Mouse (Mus musculus): ENCODE results near the gene Csta1. TPM values are rescaled to one million over a fixed set of nuclear protein-coding genes. Genes with fewer than 3 reads are reported as not detected.
"Not testable (repeated sequence)": the region's sequence is repeated elsewhere in the genome, so short reads cannot be mapped to it uniquely, and the experiment has no call there.

The Csta1 gene
- polyA plus RNA-seq (2015; fragmentation: Nextera tagmentation; extraction: Ambion mirVana): 0.06 TPM in 1 of 2 replicates, not detected in the other

GRCm38 (mm10) chr16:36131141-36131540 lies at the start of gene Csta1:
TSS of gene Csta1 (minus strand) at chr16:36131241.
- H3K27me3 ChIP-seq: no peaks in the 10 kb centered on the region
- H3K4me1 ChIP-seq (replicated peaks): no peaks in the 10 kb centered on the region
- H3K27ac ChIP-seq: no peak within 1 kb of the TSS
- no peak within 1 kb of the TSS for H3K4me2 ChIP-seq
- ATAC-seq (ENCODE audit: low FRiP score): no peak
- WGBS: 81% methylated on average over 1 of the region's 1 CpGs
- no peak within 1 kb of the TSS for H3K4me3 ChIP-seq
- H3K36me3 ChIP-seq: no peaks in the 10 kb centered on the region
- no peak within 1 kb of the TSS for H3K9ac ChIP-seq
- H3K9me3 ChIP-seq: no peaks in the 10 kb centered on the region

GRCm38 (mm10) chr16:36179910-36180309 lies 48.9 kb upstream of the Csta1 start:
- Histone ChIP-seq H3K9me3 (no peaks in the 10 kb centered on the region), H3K36me3 (no peaks in the 10 kb centered on the region), H3K9ac (no peak overlapping the region), H3K4me1 (replicated peaks) (no peaks in the 10 kb centered on the region), H3K4me2 (no peak overlapping the region), H3K4me3 (no peak overlapping the region), H3K27me3 (no peaks in the 10 kb centered on the region), H3K27ac (no peak overlapping the region)
- no peak for ATAC-seq (ENCODE audit: low FRiP score)
- WGBS: 90% methylated on average over 2 of the region's 2 CpGs

GRCm38 (mm10) chr16:36176108-36176507 lies 45.1 kb upstream of the Csta1 start:
- H3K4me1 ChIP-seq (replicated peaks): no peaks in the 10 kb centered on the region
- no peak overlapping the region for H3K4me2 ChIP-seq
- no peaks in the 10 kb centered on the region for H3K27me3 ChIP-seq
- no peak overlapping the region for H3K27ac ChIP-seq
- no peak overlapping the region for H3K4me3 ChIP-seq
- no peaks in the 10 kb centered on the region for H3K9me3 ChIP-seq
- no peak overlapping the region for H3K9ac ChIP-seq
- no peaks in the 10 kb centered on the region for H3K36me3 ChIP-seq
- ATAC-seq (ENCODE audit: low FRiP score): no peak

- not testable (repeated sequence) for ATAC-seq (ENCODE audit: low FRiP score); H3K27me3 ChIP-seq
- WGBS: 80% methylated on average over 10 of the region's 10 CpGs
These were observed 36.8 kb upstream of the Csta1 start for GRCm38 (mm10) chr16:36167841-36168240.

GRCm38 (mm10) chr16:36156402-36156975 lies 25.4 kb upstream of the Csta1 start, which contains the start of gene Stfa2l1:
TSS of gene Stfa2l1 (plus strand) at chr16:36156811.
- no peak for ATAC-seq (ENCODE audit: low FRiP score)
- Histone ChIP-seq H3K9ac (no peak within 1 kb of the TSS), H3K36me3 (no peaks in the 10 kb centered on the region), H3K27me3 (no peaks in the 10 kb centered on the region), H3K27ac (no peak within 1 kb of the TSS), H3K4me3 (no peak within 1 kb of the TSS), H3K4me2 (no peak within 1 kb of the TSS), H3K4me1 (replicated peaks) (no peaks in the 10 kb centered on the region), H3K9me3 (no peaks in the 10 kb centered on the region)

More at GRCm38 (mm10) chr16:36167841-36168240, 36.8 kb upstream of the Csta1 start:
- H3K9me3 ChIP-seq; H3K36me3 ChIP-seq; H3K4me3 ChIP-seq; H3K4me2 ChIP-seq; H3K27ac ChIP-seq; H3K9ac ChIP-seq; H3K4me1 ChIP-seq (replicated peaks): not testable (repeated sequence)

GRCm38 (mm10) chr16:36138201-36138600 lies 7.2 kb upstream of the Csta1 start:
- no peak overlapping the region for H3K4me2 ChIP-seq
- H3K27ac ChIP-seq: no peak overlapping the region
- no peaks in the 10 kb centered on the region for H3K27me3 ChIP-seq
- H3K4me3 ChIP-seq: no peak overlapping the region
- no peaks in the 10 kb centered on the region for H3K9me3 ChIP-seq
- WGBS: 85% methylated on average over 2 of the region's 2 CpGs
- H3K4me1 ChIP-seq (replicated peaks): no peaks in the 10 kb centered on the region
- ATAC-seq (ENCODE audit: low FRiP score): no peak
- H3K9ac ChIP-seq: no peak overlapping the region
- no peaks in the 10 kb centered on the region for H3K36me3 ChIP-seq

- Histone ChIP-seq H3K27me3 (no peaks in the 10 kb centered on the region), H3K4me1 (replicated peaks) (no peaks in the 10 kb centered on the region), H3K4me2 (no peak overlapping the region), H3K9me3 (no peaks in the 10 kb centered on the region), H3K27ac (no peak overlapping the region), H3K36me3 (no peaks in the 10 kb centered on the region), H3K9ac (no peak overlapping the region), H3K4me3 (no peak overlapping the region)
- 91% methylated on average over 7 of the region's 7 CpGs for WGBS
- no peak for ATAC-seq (ENCODE audit: low FRiP score)
These were observed 2.9 kb downstream of the Csta1 start for GRCm38 (mm10) chr16:36128092-36128491.

- ATAC-seq (ENCODE audit: low FRiP score); H3K9me3 ChIP-seq; H3K4me3 ChIP-seq; H3K4me1 ChIP-seq (replicated peaks); H3K4me2 ChIP-seq; H3K27ac ChIP-seq; H3K27me3 ChIP-seq; H3K36me3 ChIP-seq; H3K9ac ChIP-seq: not testable (repeated sequence)
- 95% methylated on average over 6 of the region's 6 CpGs for WGBS
These were observed 15.3 kb downstream of the Csta1 start for GRCm38 (mm10) chr16:36115751-36116150.

- H3K4me3 ChIP-seq; H3K4me1 ChIP-seq (replicated peaks); H3K27me3 ChIP-seq; H3K4me2 ChIP-seq; H3K9ac ChIP-seq; H3K27ac ChIP-seq; H3K36me3 ChIP-seq; H3K9me3 ChIP-seq; ATAC-seq (ENCODE audit: low FRiP score): not testable (repeated sequence)
These were observed 19.6 kb downstream of the Csta1 start for GRCm38 (mm10) chr16:36111486-36111885.

GRCm38 (mm10) chr16:36102211-36102610 lies 28.8 kb downstream of the Csta1 start:
- no peak overlapping the region for H3K4me3 ChIP-seq
- H3K4me1 ChIP-seq (replicated peaks): no peaks in the 10 kb centered on the region
- H3K9me3 ChIP-seq: 0 out of 2 replicates have a peak, but pooled peaks cover 10% of the 10 kb centered on the region
- WGBS: 93% methylated on average over 1 of the region's 1 CpGs
- H3K27ac ChIP-seq: no peak overlapping the region
- H3K27me3 ChIP-seq: no peaks in the 10 kb centered on the region
- no peak overlapping the region for H3K9ac ChIP-seq
- no peaks in the 10 kb centered on the region for H3K36me3 ChIP-seq
- H3K4me2 ChIP-seq: no peak overlapping the region
- ATAC-seq (ENCODE audit: low FRiP score): no peak

- no peak overlapping the region for H3K4me2 ChIP-seq
- H3K9ac ChIP-seq: no peak overlapping the region
- H3K27me3 ChIP-seq: no peaks in the 10 kb centered on the region
- no peaks in the 10 kb centered on the region for H3K4me1 ChIP-seq (replicated peaks)
- no peak overlapping the region for H3K27ac ChIP-seq
- no peak for ATAC-seq (ENCODE audit: low FRiP score)
- no peak overlapping the region for H3K4me3 ChIP-seq
- 90% methylated on average over 1 of the region's 1 CpGs for WGBS
- H3K9me3 ChIP-seq: 0 out of 2 replicates have a peak, but pooled peaks cover 10% of the 10 kb centered on the region
- H3K36me3 ChIP-seq: no peaks in the 10 kb centered on the region
These were observed 29.5 kb downstream of the Csta1 start for GRCm38 (mm10) chr16:36101526-36101925.

- not testable (repeated sequence) for H3K4me3 ChIP-seq; H3K36me3 ChIP-seq; H3K27ac ChIP-seq; H3K9ac ChIP-seq; H3K4me2 ChIP-seq; H3K4me1 ChIP-seq (replicated peaks); H3K27me3 ChIP-seq; ATAC-seq (ENCODE audit: low FRiP score)
- H3K9me3 ChIP-seq: 0 out of 2 replicates have a peak, but pooled peaks cover 10% of the 10 kb centered on the region
- WGBS: 93% methylated on average over 12 of the region's 12 CpGs
These were observed 33.1 kb downstream of the Csta1 start for GRCm38 (mm10) chr16:36097813-36098499.

GRCm38 (mm10) chr16:36094079-36094478 lies 37.0 kb downstream of the Csta1 start:
- Histone ChIP-seq H3K4me2 (no peak overlapping the region), H3K4me3 (no peak overlapping the region), H3K36me3 (peaks cover 13% of the 10 kb centered on the region), H3K9me3 (no peaks in the 10 kb centered on the region), H3K4me1 (replicated peaks) (no peaks in the 10 kb centered on the region), H3K27ac (no peak overlapping the region), H3K27me3 (no peaks in the 10 kb centered on the region), H3K9ac (no peak overlapping the region)
- 95% methylated on average over 3 of the region's 3 CpGs for WGBS
- no peak for ATAC-seq (ENCODE audit: low FRiP score)

Measured in hindbrain, embryonic 13.5 days (tissue).